Mouse (Mus musculus) kidney, embryonic 16.5 days (tissue): ENCODE results near the gene Cdh22. TPM values are rescaled to one million over a fixed set of nuclear protein-coding genes. Genes with fewer than 3 reads are reported as not detected.

ENCODE experiments used
- ATAC-seq: fragments of 200-750 bp; cut with Nextera tagmentation; 2 replicates; pipeline ENCODE4 v1.8.0; 2017; ENCODE audit warnings: moderate TSS enrichment; ENCODE audit not compliant: low FRiP score, low TSS enrichment
- H3K27ac ChIP-seq: fragments of 300-500 bp; sonication (generic); 2 replicates; pipeline ENCODE4 v1.5.1; 2014; ENCODE audit warnings: low read length
- H3K27me3 ChIP-seq: fragments of 300-500 bp; sonication (generic); 2 replicates; pipeline ENCODE4 v1.6.1; 2014; ENCODE audit warnings: low read length, control low read depth, mixed read lengths; ENCODE audit not compliant: insufficient read depth
- H3K36me3 ChIP-seq: fragments of 300-500 bp; sonication (generic); 2 replicates; pipeline ENCODE4 v1.6.1; 2014; ENCODE audit warnings: low read length, control low read depth, mixed read lengths; ENCODE audit not compliant: insufficient read depth
- H3K4me1 ChIP-seq: fragments of 300-500 bp; sonication (generic); 2 replicates; pipeline ENCODE4 v1.6.1; 2014; ENCODE audit warnings: low read length, control low read depth, mixed read lengths; ENCODE audit not compliant: insufficient read depth
- H3K4me2 ChIP-seq: fragments of 300-500 bp; sonication (generic); replicated peaks from 2 replicates; pipeline ENCODE4 v1.6.1; 2014; ENCODE audit warnings: low read depth, low read length
- H3K4me3 ChIP-seq: fragments of 300-500 bp; sonication (generic); 2 replicates; pipeline ENCODE4 v1.5.1; 2014; ENCODE audit warnings: mild to moderate bottlenecking, low read length
- H3K9ac ChIP-seq: fragments of 300-500 bp; sonication (generic); replicated peaks from 2 replicates; pipeline ENCODE4 v1.6.1; 2014; ENCODE audit warnings: low read length
- H3K9me3 ChIP-seq: fragments of 300-500 bp; sonication (generic); 2 replicates; pipeline ENCODE4 v1.6.1; 2016; ENCODE audit warnings: low read length, control low read depth
- WGBS: fragments of 180-500 bp; shearing (Covaris S2); extraction: QIAGEN DNeasy Blood & Tissue Kit; methylation state at CpG from one replicate; pipeline ENCODE4 v1.1.7; 2014; 5-methylcytosine and 5-hydroxymethylcytosine counted together
- polyA plus RNA-seq: library from polyadenylated mRNA; unstranded; fragments of >200 nt; fragmentation: Nextera tagmentation; extraction: Ambion mirVana; gene quantifications from 2 replicates; pipeline ENCODE4 v1.2.1, GENCODE M21; 2015

Cdh22 gene
- polyA plus RNA-seq, 1 experiment from 2014 or later: 0.77 TPM

- H3K4me3 ChIP-seq: no peak overlapping the region
- no peaks in the 10 kb centered on the region for H3K9me3 ChIP-seq
- H3K27me3 ChIP-seq: peaks cover 59% of the 10 kb centered on the region
These were observed 153.4 kb downstream of the Cdh22 start for GRCm38 (mm10) chr2:165081257-165081656.

GRCm38 (mm10) chr2:165080657-165081056 is 154.0 kb downstream of the Cdh22 start:
- H3K9ac ChIP-seq: no peak overlapping the region
- H3K4me1 ChIP-seq: no peaks in the 10 kb centered on the region
- no peak overlapping the region for H3K4me2 ChIP-seq
- WGBS: 23% methylated on average over 9 of the region's 9 CpGs
- H3K4me3 ChIP-seq: no peak overlapping the region
- no peak overlapping the region for H3K27ac ChIP-seq
- no peaks in the 10 kb centered on the region for H3K36me3 ChIP-seq
- ATAC-seq: no peak
- H3K9me3 ChIP-seq: no peaks in the 10 kb centered on the region
- H3K27me3 ChIP-seq: peaks cover 65% of the 10 kb centered on the region

More at GRCm38 (mm10) chr2:165081257-165081656, 153.4 kb downstream of the Cdh22 start:
- 35% methylated on average over 7 of the region's 7 CpGs for WGBS
- no peak for ATAC-seq
- H3K4me2 ChIP-seq: no peak overlapping the region
- no peaks in the 10 kb centered on the region for H3K36me3 ChIP-seq
- no peak overlapping the region for H3K9ac ChIP-seq
- no peak overlapping the region for H3K27ac ChIP-seq
- no peaks in the 10 kb centered on the region for H3K4me1 ChIP-seq

GRCm38 (mm10) chr2:165078605-165079004 is 156.0 kb downstream of the Cdh22 start:
- Histone ChIP-seq H3K9me3 (no peaks in the 10 kb centered on the region), H3K9ac (no peak overlapping the region), H3K36me3 (no peaks in the 10 kb centered on the region), H3K27me3 (peaks cover 74% of the 10 kb centered on the region), H3K4me2 (no peak overlapping the region), H3K27ac (no peak overlapping the region), H3K4me3 (no peak overlapping the region), H3K4me1 (no peaks in the 10 kb centered on the region)
- WGBS: 14% methylated on average over 10 of the region's 10 CpGs
- ATAC-seq: no peak

- Histone ChIP-seq H3K27ac (no peak overlapping the region), H3K4me3 (no peak overlapping the region), H3K27me3 (peaks cover 79% of the 10 kb centered on the region), H3K9ac (no peak overlapping the region), H3K36me3 (no peaks in the 10 kb centered on the region), H3K4me1 (no peaks in the 10 kb centered on the region), H3K9me3 (no peaks in the 10 kb centered on the region), H3K4me2 (no peak overlapping the region)
- no peak for ATAC-seq
- 64% methylated on average over 8 of the region's 8 CpGs for WGBS
These were observed 156.6 kb downstream of the Cdh22 start for GRCm38 (mm10) chr2:165078045-165078444.

GRCm38 (mm10) chr2:165077055-165077454 is 157.6 kb downstream of the Cdh22 start:
- no peak for ATAC-seq
- Histone ChIP-seq H3K27ac (no peak overlapping the region), H3K9me3 (no peaks in the 10 kb centered on the region), H3K9ac (no peak overlapping the region), H3K4me1 (no peaks in the 10 kb centered on the region), H3K36me3 (no peaks in the 10 kb centered on the region), H3K4me3 (no peak overlapping the region), H3K4me2 (no peak overlapping the region), H3K27me3 (peaks cover 85% of the 10 kb centered on the region)
- 7% methylated on average over 9 of the region's 9 CpGs for WGBS

GRCm38 (mm10) chr2:165074937-165075336 is 159.7 kb downstream of the Cdh22 start:
- Histone ChIP-seq H3K4me1 (peaks cover 3% of the 10 kb centered on the region; the same call in 1 of the 2 replicates), H3K9ac (no peak overlapping the region), H3K4me3 (no peak overlapping the region), H3K27me3 (peaks cover 81% of the 10 kb centered on the region), H3K36me3 (no peaks in the 10 kb centered on the region), H3K27ac (no peak overlapping the region), H3K4me2 (no peak overlapping the region), H3K9me3 (no peaks in the 10 kb centered on the region)
- ATAC-seq: peak; percentile 43; the same call in 1 of the 2 replicates
- 44% methylated on average over 2 of the region's 2 CpGs for WGBS

GRCm38 (mm10) chr2:165074081-165074884 is 160.4 kb downstream of the Cdh22 start:
- Histone ChIP-seq H3K4me2 (no peak overlapping the region), H3K27ac (no peak overlapping the region), H3K9me3 (no peaks in the 10 kb centered on the region), H3K36me3 (no peaks in the 10 kb centered on the region), H3K9ac (no peak overlapping the region), H3K4me3 (no peak overlapping the region), H3K27me3 (peaks cover 75% of the 10 kb centered on the region), H3K4me1 (peaks cover 3% of the 10 kb centered on the region; the same call in 1 of the 2 replicates)
- no peak for ATAC-seq
- WGBS: 48% methylated on average over 11 of the region's 11 CpGs

- Histone ChIP-seq H3K4me2 (no peak overlapping the region), H3K27me3 (peaks cover 66% of the 10 kb centered on the region), H3K36me3 (no peaks in the 10 kb centered on the region), H3K4me1 (peaks cover 3% of the 10 kb centered on the region; the same call in 1 of the 2 replicates), H3K9ac (no peak overlapping the region), H3K9me3 (no peaks in the 10 kb centered on the region), H3K4me3 (no peak overlapping the region), H3K27ac (no peak overlapping the region)
- 13% methylated on average over 9 of the region's 9 CpGs for WGBS
- ATAC-seq: no peak
These were observed 161.3 kb downstream of the Cdh22 start for GRCm38 (mm10) chr2:165073381-165073781.

GRCm38 (mm10) chr2:165070096-165070816 is 164.4 kb downstream of the Cdh22 start:
- H3K9me3 ChIP-seq: no peaks in the 10 kb centered on the region
- H3K27me3 ChIP-seq: peaks cover 35% of the 10 kb centered on the region
- WGBS: 21% methylated on average over 23 of the region's 23 CpGs
- H3K36me3 ChIP-seq: no peaks in the 10 kb centered on the region
- peaks cover 3% of the 10 kb centered on the region; the same call in 1 of the 2 replicates for H3K4me1 ChIP-seq
- H3K27ac ChIP-seq: no peak overlapping the region
- 0 out of 2 replicates have a peak, but pooled peaks have one; percentile 24 for ATAC-seq
- no peak overlapping the region for H3K9ac ChIP-seq
- H3K4me2 ChIP-seq: 0 out of 2 replicates have a peak overlapping the region, but pooled peaks have one; percentile 15
- no peak overlapping the region for H3K4me3 ChIP-seq
